Mouse (Mus musculus) lung, embryonic 14.5 days (tissue): ENCODE measurements around the gene 9930111J21Rik2. TPM values are rescaled to one million over a fixed set of nuclear protein-coding genes. Genes with fewer than 3 reads are reported as not detected.
A peak's percentile ranks its signal among the peaks of the same experiment; 100 is the strongest.
"Not testable (repeated sequence)": the region's sequence is repeated elsewhere in the genome, so short reads cannot be mapped to it uniquely, and the experiment has no call there.

Experiments
- ATAC-seq: fragments of 200-750 bp; cut with Nextera tagmentation; 2 replicates; pipeline ENCODE4 v1.8.0; 2017; ENCODE audit warnings: mild to moderate bottlenecking, moderate TSS enrichment, moderate library complexity; ENCODE audit not compliant: insufficient read depth
- DNase-seq: peaks from one replicate; pipeline ENCODE4 v3.0.0-alpha.2; 2015
- H3K27ac ChIP-seq: fragments of 300-500 bp; sonication (generic); 2 replicates; pipeline ENCODE4 v1.5.1; 2014; ENCODE audit warnings: low read depth, mild to moderate bottlenecking, moderate library complexity
- H3K27me3 ChIP-seq: fragments of 300-500 bp; sonication (generic); 2 replicates; pipeline ENCODE4 v1.6.1; 2014; ENCODE audit warnings: low read length, control low read depth; ENCODE audit not compliant: insufficient read depth
- H3K36me3 ChIP-seq: fragments of 300-500 bp; sonication (generic); 2 replicates; pipeline ENCODE4 v1.6.1; 2014; ENCODE audit warnings: control low read depth; ENCODE audit not compliant: insufficient read depth
- H3K4me1 ChIP-seq: fragments of 300-500 bp; sonication (generic); 2 replicates; pipeline ENCODE4 v1.6.1; 2014; ENCODE audit warnings: antibody characterized with exemption, control low read depth; ENCODE audit not compliant: insufficient read depth
- H3K4me2 ChIP-seq: fragments of 300-500 bp; sonication (generic); 2 replicates; pipeline ENCODE4 v1.6.1; 2014; ENCODE audit warnings: mild to moderate bottlenecking
- H3K4me3 ChIP-seq: fragments of 300-500 bp; sonication (generic); 2 replicates; pipeline ENCODE4 v1.5.1; 2014; ENCODE audit warnings: low read depth, low read length
- H3K9ac ChIP-seq: fragments of 300-500 bp; sonication (generic); 2 replicates; pipeline ENCODE4 v1.6.1; 2014
- H3K9me3 ChIP-seq: fragments of 300-500 bp; sonication (generic); 2 replicates; pipeline ENCODE4 v1.6.1; 2016; ENCODE audit warnings: low read depth, low read length, control low read depth
- WGBS: fragments of 180-500 bp; shearing (Covaris S2); extraction: QIAGEN DNeasy Blood & Tissue Kit; methylation state at CpG from one replicate; pipeline ENCODE4 v1.1.7; 2014; 5-methylcytosine and 5-hydroxymethylcytosine counted together
- polyA plus RNA-seq: library from polyadenylated mRNA; unstranded; fragments of >200 nt; fragmentation: Nextera tagmentation; extraction: Ambion mirVana; gene quantifications from 2 replicates; pipeline ENCODE4 v1.2.1, GENCODE M21; 2014

Gene 9930111J21Rik2
- polyA plus RNA-seq, 1 experiment from 2014 or later = 0.79 TPM

- not testable (repeated sequence) for DNase-seq, H3K27ac ChIP-seq, H3K4me2 ChIP-seq, H3K4me1 ChIP-seq, H3K36me3 ChIP-seq, ATAC-seq, H3K27me3 ChIP-seq, H3K9me3 ChIP-seq, H3K9ac ChIP-seq, H3K4me3 ChIP-seq
- WGBS = 20% methylated on average over 10 of the region's 10 CpGs
These were observed 57.7 kb downstream of the 9930111J21Rik2 start for GRCm38 (mm10) chr11:48993296-48993695.

GRCm38 (mm10) chr11:48991740-48992520 lies 59.1 kb downstream of the 9930111J21Rik2 start, which contains the start of gene Gm12185:
Gm12185 (minus strand) TSS chr11:48992226.
- not testable (repeated sequence) for H3K4me3 ChIP-seq, H3K4me1 ChIP-seq, ATAC-seq, H3K9me3 ChIP-seq, H3K4me2 ChIP-seq, H3K36me3 ChIP-seq, H3K27ac ChIP-seq, H3K27me3 ChIP-seq, H3K9ac ChIP-seq
- DNase-seq = peak; percentile 8
- 37% methylated on average over 4 of the region's 4 CpGs for WGBS

GRCm38 (mm10) chr11:48989981-48990380 lies 61.1 kb downstream of the 9930111J21Rik2 start:
- H3K36me3 ChIP-seq, H3K9me3 ChIP-seq, ATAC-seq, H3K4me1 ChIP-seq, DNase-seq, H3K4me3 ChIP-seq, H3K9ac ChIP-seq, H3K27me3 ChIP-seq, H3K4me2 ChIP-seq, H3K27ac ChIP-seq: not testable (repeated sequence)
- 54% methylated on average over 2 of the region's 2 CpGs for WGBS

- ATAC-seq, H3K4me1 ChIP-seq, H3K9me3 ChIP-seq, H3K36me3 ChIP-seq, H3K4me2 ChIP-seq, DNase-seq, H3K27me3 ChIP-seq, H3K4me3 ChIP-seq, H3K27ac ChIP-seq, H3K9ac ChIP-seq: not testable (repeated sequence)
- 76% methylated on average over 2 of the region's 3 CpGs for WGBS
These were observed 62.8 kb downstream of the 9930111J21Rik2 start for GRCm38 (mm10) chr11:48988219-48988618.

GRCm38 (mm10) chr11:48982848-48983247 lies 68.2 kb downstream of the 9930111J21Rik2 start:
- not testable (repeated sequence) for ATAC-seq, H3K9ac ChIP-seq, DNase-seq, H3K4me2 ChIP-seq, H3K4me3 ChIP-seq, H3K4me1 ChIP-seq, H3K9me3 ChIP-seq, H3K27me3 ChIP-seq, H3K36me3 ChIP-seq, H3K27ac ChIP-seq
- no CpG with 5 or more reads among the region's 3 CpGs for WGBS

- not testable (repeated sequence) for H3K27me3 ChIP-seq, H3K9ac ChIP-seq, ATAC-seq, DNase-seq, H3K4me1 ChIP-seq, H3K36me3 ChIP-seq, H3K9me3 ChIP-seq, H3K4me3 ChIP-seq, H3K4me2 ChIP-seq, H3K27ac ChIP-seq
- no CpG with 5 or more reads among the region's 5 CpGs for WGBS
These were observed 71.0 kb downstream of the 9930111J21Rik2 start for GRCm38 (mm10) chr11:48980052-48980451.

GRCm38 (mm10) chr11:48979251-48979650 lies 71.8 kb downstream of the 9930111J21Rik2 start, which contains the start of gene 9930111J21Rik1:
9930111J21Rik1 (minus strand) TSS chr11:48979398.
- not testable (repeated sequence) for H3K36me3 ChIP-seq, ATAC-seq, H3K4me3 ChIP-seq, H3K9me3 ChIP-seq, H3K9ac ChIP-seq, H3K27me3 ChIP-seq, H3K4me2 ChIP-seq, DNase-seq, H3K4me1 ChIP-seq, H3K27ac ChIP-seq
- WGBS = no CpG with 5 or more reads among the region's 3 CpGs

GRCm38 (mm10) chr11:48978240-48978939 lies 72.7 kb downstream of the 9930111J21Rik2 start, which contains the start of gene Olfr56:
Olfr56 (plus strand) TSS chr11:48978889.
- DNase-seq, H3K4me3 ChIP-seq, H3K9ac ChIP-seq, H3K9me3 ChIP-seq, ATAC-seq, H3K4me2 ChIP-seq, H3K4me1 ChIP-seq, H3K27me3 ChIP-seq, H3K27ac ChIP-seq, H3K36me3 ChIP-seq: not testable (repeated sequence)
- WGBS = no CpG with 5 or more reads among the region's 1 CpGs

GRCm38 (mm10) chr11:48974686-48975085 lies 76.4 kb downstream of the 9930111J21Rik2 start:
- not testable (repeated sequence) for H3K4me2 ChIP-seq, DNase-seq, H3K9ac ChIP-seq, H3K4me3 ChIP-seq, ATAC-seq, H3K27me3 ChIP-seq, H3K9me3 ChIP-seq, H3K36me3 ChIP-seq, H3K4me1 ChIP-seq, H3K27ac ChIP-seq
- WGBS = no CpG with 5 or more reads among the region's 1 CpGs
